Mouse (Mus musculus): ENCODE results near the gene Slc48a1.
A peak's percentile ranks its signal among the peaks of the same experiment; 100 is the strongest.

DNA sequence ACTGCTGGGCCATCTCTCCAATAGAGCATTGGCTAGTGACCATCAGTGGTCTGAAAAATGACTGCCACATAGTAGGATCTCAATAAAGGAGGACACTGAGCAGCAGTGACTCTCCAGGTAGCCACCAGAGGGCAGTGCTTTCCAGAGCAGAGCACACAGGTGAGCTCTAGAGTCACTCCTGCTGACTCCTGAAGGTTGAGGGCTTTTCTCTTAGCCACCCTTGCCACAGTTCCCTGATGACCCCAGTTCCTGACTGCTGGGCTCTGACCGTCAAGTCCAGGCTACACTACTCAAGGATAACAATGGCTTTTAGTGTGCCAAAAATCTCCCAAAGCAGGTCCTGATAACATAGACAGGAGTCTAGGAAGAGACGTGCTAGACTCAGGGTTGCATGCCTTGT is 26.6 kb upstream of the Slc48a1 start:
- peak; percentile 40; the same call in 1 of the 2 replicates for TF ChIP-seq CTCF (IDR thresholded peaks at IDR 0.05; ENCODE audit: borderline replicate concordance, insufficient read depth, low read depth, low read length)
- TF ChIP-seq POLR2A (IDR thresholded peaks at IDR 0.05; ENCODE audit: borderline replicate concordance, insufficient read depth, low read length): no peak
